7 mouse cellular contexts compared by ENCODE assay signal in the genomic region with DNA sequence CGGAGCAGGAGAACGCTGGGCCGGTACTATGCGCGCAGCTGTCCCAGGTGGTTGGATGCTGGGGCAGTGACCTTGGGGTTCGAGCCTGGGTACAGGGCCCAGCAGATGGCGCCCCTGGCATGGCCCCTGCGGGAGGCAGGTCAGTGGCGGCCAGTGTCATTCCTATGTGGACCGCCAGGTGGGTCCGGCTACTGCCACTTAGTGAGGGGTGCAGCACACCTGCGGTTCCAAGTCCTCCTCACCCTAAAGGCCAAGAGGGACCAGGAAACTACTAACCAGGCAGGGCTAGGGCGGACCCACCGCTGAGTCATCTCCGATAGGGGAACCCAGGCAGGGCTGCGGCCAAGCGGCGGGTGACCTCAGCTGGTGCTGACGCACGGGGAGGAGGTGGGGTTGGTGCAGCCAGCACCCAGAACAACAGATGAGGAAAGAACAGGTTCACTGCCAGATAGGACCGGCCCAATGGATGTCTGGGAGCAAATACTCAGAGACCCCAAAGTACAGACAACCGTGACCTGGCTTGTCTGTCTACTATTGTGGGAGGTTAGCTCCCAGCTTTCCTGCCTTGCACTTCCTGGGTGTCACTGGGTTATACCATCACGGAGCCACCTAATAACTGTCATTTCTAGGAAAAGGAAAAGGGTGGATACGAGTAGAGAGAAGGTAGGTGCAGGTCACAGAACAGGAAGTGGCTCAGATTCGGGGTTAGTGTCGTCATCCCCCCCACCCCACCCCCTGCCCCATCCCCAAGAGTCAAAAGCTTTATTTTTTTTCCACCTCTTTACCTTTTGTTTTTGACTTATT. TPM values are rescaled to one million over a fixed set of nuclear protein-coding genes. Genes with fewer than 3 reads are reported as not detected.
DNase-seq lines count a peak whose midpoint lies in the region; ATAC-seq and TF ChIP-seq lines count a peak whose summit lies in the region.

No protein-coding gene starts in this region.

- H3K9me3 ChIP-seq in MEL (replicated peaks; ENCODE audit: insufficient read depth, low read length): no peaks in the 10 kb centered on the region
- no peaks in the 10 kb centered on the region for H3K9me3 ChIP-seq in embryonic facial prominence, embryonic 14.5 days (ENCODE audit: control insufficient read depth, low read length)

- no peaks in the 10 kb centered on the region for H3K27me3 ChIP-seq in MEL (ENCODE audit: control insufficient read depth in 1 of 2, insufficient read depth in 2 of 2, low read length in 2 of 2)
- H3K27me3 ChIP-seq in embryonic facial prominence, embryonic 14.5 days (replicated peaks; ENCODE audit: control insufficient read depth, insufficient read depth, low read length): no peaks in the 10 kb centered on the region
- H3K27me3 ChIP-seq in spleen, adult 2 months (ENCODE audit: control insufficient read depth, insufficient read depth, low read length): no peaks in the 10 kb centered on the region

- H3K36me3 ChIP-seq in MEL (ENCODE audit: control insufficient read depth in 1 of 2, insufficient read depth in 2 of 2, low read length in 2 of 2): peaks cover 0 to 39% of the 10 kb centered on the region in 2 experiments; a peak in 2 of 4 replicates
- H3K36me3 ChIP-seq in embryonic facial prominence, embryonic 14.5 days (ENCODE audit: control insufficient read depth, insufficient read depth, low read length): no peaks in the 10 kb centered on the region
- no peaks in the 10 kb centered on the region for H3K36me3 ChIP-seq in spleen, adult 2 months (ENCODE audit: control insufficient read depth, insufficient read depth, low read length)

- TF ChIP-seq POLR2A in MEL (IDR thresholded peaks at IDR 0.05; ENCODE audit: control insufficient read depth in 1 of 2, insufficient read depth in 1 of 2, low read depth in 1 of 2, low read length in 2 of 2, poor library complexity in 1 of 2): peak in 1 of 2 experiments; percentile 45; a peak in 1 of 4 replicates
- TF ChIP-seq POLR2A in spleen, adult 2 months (IDR thresholded peaks at IDR 0.05; ENCODE audit: low read depth, low read length): no peak

- TF ChIP-seq RAD21 in MEL (IDR thresholded peaks at IDR 0.05; ENCODE audit: low read depth, low read length): peak; percentile 25

- H3K27ac ChIP-seq in MEL (ENCODE audit: control insufficient read depth, low read depth, low read length): peak overlapping the region; percentile 83
- H3K27ac ChIP-seq in embryonic facial prominence, embryonic 14.5 days (replicated peaks; ENCODE audit: low read depth, low read length): no peak overlapping the region
- peak overlapping the region; percentile 72 for H3K27ac ChIP-seq in spleen, adult 2 months (ENCODE audit: insufficient read depth, low read length)

- DNase-seq in MEL (ENCODE audit: low read depth, low spot score): peak; percentile 93
- DNase-seq in adrenal gland, postnatal 36 days: peak; percentile 95 to 96
- no peak for DNase-seq in embryonic facial prominence, embryonic 14.5 days (ENCODE audit: low spot score)
- DNase-seq in heart, postnatal 10 days: peak; percentile 89 to 90
- DNase-seq in left cerebral cortex, postnatal 14 days (ENCODE audit: low spot score in 2 of 2): peak; percentile 34 to 50
- DNase-seq in spleen, adult 2 months (ENCODE audit: low read depth in 1 of 2, low spot score in 2 of 2): peak; percentile 67 to 89

- TF ChIP-seq CTCF in MEL (IDR thresholded peaks at IDR 0.05 in 2 of 3, conservative IDR thresholded peaks at IDR 0.05 in 1 of 3; ENCODE audit: control insufficient read depth in 1 of 3, insufficient read depth in 1 of 3, low read depth in 2 of 3, low read length in 3 of 3, poor library complexity in 1 of 3, severe bottlenecking in 1 of 3): peak; percentile 40 to 66 (median 60)
- TF ChIP-seq CTCF in spleen, adult 2 months (IDR thresholded peaks at IDR 0.05; ENCODE audit: extremely low read depth, insufficient read depth, insufficient read length, insufficient replicate concordance): peak; percentile 78

- peaks cover 12 to 59% of the 10 kb centered on the region in 2 experiments for H3K4me1 ChIP-seq in MEL (ENCODE audit: control insufficient read depth in 1 of 2, insufficient read depth in 2 of 2, low read length in 2 of 2)
- H3K4me1 ChIP-seq in embryonic facial prominence, embryonic 14.5 days (ENCODE audit: control insufficient read depth, insufficient read depth, low read length): peaks cover 30% of the 10 kb centered on the region
- H3K4me1 ChIP-seq in spleen, adult 2 months (ENCODE audit: control insufficient read depth, insufficient read depth, insufficient read length): no peaks in the 10 kb centered on the region; the same call in 1 of the 2 replicates

- H3K79me2 ChIP-seq in MEL (ENCODE audit: control insufficient read depth, insufficient read depth, low read length, poor library complexity): peaks cover 5% of the 10 kb centered on the region

- peak overlapping the region; percentile 7; the same call in 1 of the 2 replicates for H3K4me2 ChIP-seq in embryonic facial prominence, embryonic 14.5 days (ENCODE audit: low read depth, low read length)

- peak overlapping the region; percentile 57 for H3K9ac ChIP-seq in MEL (ENCODE audit: control insufficient read depth, low read depth, low read length, poor library complexity, severe bottlenecking)
- no peak overlapping the region for H3K9ac ChIP-seq in embryonic facial prominence, embryonic 14.5 days (ENCODE audit: low read depth, low read length)

- WGBS in embryonic facial prominence, embryonic 14.5 days: 35% methylated on average over 25 of the region's 26 CpGs
- WGBS in spleen, adult 2 months: 2% methylated on average over 26 of the region's 26 CpGs

- intact Hi-C loops in heart, postnatal 10 days (cut with DNase I): loop anchor here (2.0 to 5.0 kb wide), 3 partner anchors 15 to 69 kb away; no protein-coding TSS in a partner anchor
- intact Hi-C loops in left cerebral cortex, postnatal 14 days (cut with DNase I): no loop called here

- ATAC-seq in embryonic facial prominence, embryonic 14.5 days (ENCODE audit: low read depth): no peak
- ATAC-seq in megakaryocyte progenitor cell, adult 5-6 weeks (replicated peaks; ENCODE audit: poor library complexity): peak; percentile 77

- TF ChIP-seq EP300 in MEL (IDR thresholded peaks at IDR 0.05; ENCODE audit: low read depth in 1 of 2, low read length in 2 of 2): peak; percentile 48 to 67; a peak in 3 of 4 replicates

- H3K4me3 ChIP-seq in MEL (ENCODE audit: control insufficient read depth in 1 of 2, insufficient read depth in 1 of 2, low read depth in 2 of 2, low read length in 2 of 2): peak overlapping the region; percentile 29 to 56
- H3K4me3 ChIP-seq in embryonic facial prominence, embryonic 14.5 days (ENCODE audit: low read depth, low read length): no peak overlapping the region
- H3K4me3 ChIP-seq in spleen, adult 2 months (ENCODE audit: extremely low read depth, insufficient read depth, insufficient read length): peak overlapping the region; percentile 22

TF ChIP-seq in MEL, 35 proteins besides CTCF, POLR2A, EP300 and RAD21 (continues in another document):
- TF ChIP-seq RCOR1 (IDR thresholded peaks at IDR 0.05; ENCODE audit: low read depth, low read length): no peak
- TF ChIP-seq USF2 (IDR thresholded peaks at IDR 0.05; ENCODE audit: borderline replicate concordance in 1 of 2, insufficient read depth in 1 of 2, low read depth in 1 of 2, low read length in 2 of 2): no peak
- no peak for TF ChIP-seq CHD2 (IDR thresholded peaks at IDR 0.05; ENCODE audit: low read length)
- peak; percentile 43; the same call in 1 of the 2 replicates for TF ChIP-seq BHLHE40 (IDR thresholded peaks at IDR 0.05; ENCODE audit: borderline replicate concordance, low read depth, low read length)
- TF ChIP-seq SMC3 (IDR thresholded peaks at IDR 0.05; ENCODE audit: low read depth, low read length): peak; percentile 38; the same call in 1 of the 2 replicates
- no peak for TF ChIP-seq GABPA (IDR thresholded peaks at IDR 0.05; ENCODE audit: low read depth, low read length)
- no peak for TF ChIP-seq KAT2A (conservative IDR thresholded peaks at IDR 0.05; ENCODE audit: low read depth, low read length)
- no peak for TF ChIP-seq JUND (IDR thresholded peaks at IDR 0.05; ENCODE audit: low read depth, low read length)

RNA-seq across cellular contexts. Expression of a gene that starts 5.4 kb away (rescaled TPM):
- total RNA-seq in MEL (2012; rRNA removed): 1,328 and 1,871 TPM in 2 replicates
- polyA plus RNA-seq in MEL (2012; ENCODE audit: insufficient read depth in 1 of 2, insufficient read length in 2 of 2, low read depth in 1 of 2, low replicate concordance in 2 of 2, missing spikeins in 1 of 2): 1,000 to 10,000 TPM in 1 of 2 experiments, 100 to 1,000 TPM in 1; 899 to 1,784 TPM
- total RNA-seq in adrenal gland, postnatal 36 days (2021): 1,000 to 10,000 TPM; 1,356 to 1,461 TPM
- 2,264 and 2,593 TPM in 2 replicates for polyA plus RNA-seq in embryonic facial prominence, embryonic 14.5 days (2014; fragmentation: Nextera tagmentation; extraction: Ambion mirVana)
- total RNA-seq in heart, postnatal 10 days (2021): 100 to 1,000 TPM; 691 to 703 TPM
- total RNA-seq in left cerebral cortex, postnatal 14 days (2021): 1,000 to 10,000 TPM; 1,748 to 1,778 TPM
- total RNA-seq in megakaryocyte progenitor cell, adult 5-6 weeks (2015): 1,607 and 1,783 TPM in 2 replicates
- total RNA-seq in megakaryocyte progenitor cell, adult 5-6 weeks (2017): 724 and 844 TPM in 2 replicates
- polyA plus RNA-seq in spleen, adult 2 months (2012; rRNA removed): 951 and 978 TPM in 2 replicates

RNA-seq across cellular contexts. Expression of a gene that starts 7.6 kb away (rescaled TPM):
- total RNA-seq in MEL (2012; rRNA removed): 0.29 and 0.62 TPM in 2 replicates
- under 1 TPM in 1 of 2 experiments, not detected in 1; 0.61 TPM for polyA plus RNA-seq in MEL (2012; ENCODE audit: insufficient read depth in 1 of 2, insufficient read length in 2 of 2, low read depth in 1 of 2, low replicate concordance in 2 of 2, missing spikeins in 1 of 2)
- under 1 TPM in 1 of 2 experiments, not detected in 1; 0.59 TPM for total RNA-seq in adrenal gland, postnatal 36 days (2021)
- polyA plus RNA-seq in embryonic facial prominence, embryonic 14.5 days (2014; fragmentation: Nextera tagmentation; extraction: Ambion mirVana): 0.48 and 1.1 TPM in 2 replicates
- total RNA-seq in heart, postnatal 10 days (2021): not detected
- total RNA-seq in left cerebral cortex, postnatal 14 days (2021): under 1 TPM in 1 of 2 experiments, not detected in 1; 0.80 TPM
- not detected in 2 replicates for total RNA-seq in megakaryocyte progenitor cell, adult 5-6 weeks (2015)
- total RNA-seq in megakaryocyte progenitor cell, adult 5-6 weeks (2017): not detected in 2 replicates
- 0.08 TPM in 1 of 2 replicates, not detected in the other for polyA plus RNA-seq in spleen, adult 2 months (2012; rRNA removed)

RNA-seq across cellular contexts. Expression of a gene that starts 24.9 kb away (rescaled TPM):
- total RNA-seq in MEL (2012; rRNA removed): 34.9 and 45.7 TPM in 2 replicates
- polyA plus RNA-seq in MEL (2012; ENCODE audit: insufficient read depth in 1 of 2, insufficient read length in 2 of 2, low read depth in 1 of 2, low replicate concordance in 2 of 2, missing spikeins in 1 of 2): 10 to 100 TPM in 1 of 2 experiments, not detected in 1; 27.1 TPM
- 10 to 100 TPM; 21.3 to 32.1 TPM for total RNA-seq in adrenal gland, postnatal 36 days (2021)
- polyA plus RNA-seq in embryonic facial prominence, embryonic 14.5 days (2014; fragmentation: Nextera tagmentation; extraction: Ambion mirVana): 30.0 and 32.7 TPM in 2 replicates
- 10 to 100 TPM; 21.3 to 24.3 TPM for total RNA-seq in heart, postnatal 10 days (2021)
- 10 to 100 TPM; 30.4 to 35.9 TPM for total RNA-seq in left cerebral cortex, postnatal 14 days (2021)
- 10.8 and 11.0 TPM in 2 replicates for total RNA-seq in megakaryocyte progenitor cell, adult 5-6 weeks (2015)
- total RNA-seq in megakaryocyte progenitor cell, adult 5-6 weeks (2017): 6.5 and 7.0 TPM in 2 replicates
- 36.5 and 53.8 TPM in 2 replicates for polyA plus RNA-seq in spleen, adult 2 months (2012; rRNA removed)
